Comparison of ENCODE assay signal across 8 mouse cellular contexts in the genomic region with DNA sequence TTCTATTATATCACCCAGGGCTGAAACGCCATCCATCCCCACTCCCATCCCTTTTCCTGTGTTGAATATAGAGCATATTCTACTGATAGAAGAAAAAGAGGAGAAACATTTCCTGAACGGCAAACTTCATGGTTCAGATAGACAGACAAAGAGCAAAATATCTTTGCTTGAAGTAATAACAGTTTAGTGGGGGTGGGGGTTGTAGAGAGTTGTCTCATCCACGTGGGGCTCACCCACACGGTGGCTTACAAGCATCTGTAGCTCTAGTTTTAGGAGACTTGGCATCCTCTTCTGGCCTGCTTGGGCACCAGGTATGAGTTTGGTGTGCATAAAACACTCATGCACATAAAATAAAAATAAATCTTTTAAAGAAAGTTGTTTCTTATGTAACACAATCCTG. TPM values are rescaled to one million over a fixed set of nuclear protein-coding genes. Genes with fewer than 3 reads are reported as not detected.
A peak's percentile ranks its signal among the peaks of the same experiment; 100 is the strongest.
DNase-seq lines count a peak whose midpoint lies in the region; ATAC-seq and TF ChIP-seq lines count a peak whose summit lies in the region.

No protein-coding gene starts in this region.

- no peak for TF ChIP-seq CTCF in kidney, postnatal 0 days (IDR thresholded peaks at IDR 0.05; ENCODE audit: low read depth)

- H3K9me3 ChIP-seq in kidney, postnatal 0 days (replicated peaks; ENCODE audit: low read length), result no peaks in the 10 kb centered on the region
- H3K9me3 ChIP-seq in embryonic facial prominence, embryonic 10.5 days, result no peaks in the 10 kb centered on the region
- no peaks in the 10 kb centered on the region for H3K9me3 ChIP-seq in hindbrain, embryonic 15.5 days
- no peaks in the 10 kb centered on the region for H3K9me3 ChIP-seq in midbrain, embryonic 16.5 days (replicated peaks; ENCODE audit: control insufficient read depth, low read length, poor library complexity, severe bottlenecking)

- 25% methylated on average over 4 of the region's 4 CpGs for WGBS in kidney, postnatal 0 days
- WGBS in embryonic facial prominence, embryonic 10.5 days, result 35% methylated on average over 4 of the region's 4 CpGs
- WGBS in hindbrain, embryonic 15.5 days, result 25% methylated on average over 4 of the region's 4 CpGs
- WGBS in midbrain, embryonic 16.5 days, result 18% methylated on average over 4 of the region's 4 CpGs

- H3K27me3 ChIP-seq in kidney, postnatal 0 days (ENCODE audit: insufficient read depth, low read length), result no peaks in the 10 kb centered on the region
- no peaks in the 10 kb centered on the region for H3K27me3 ChIP-seq in embryonic facial prominence, embryonic 10.5 days (replicated peaks; ENCODE audit: low read depth, poor library complexity, severe bottlenecking)
- no peaks in the 10 kb centered on the region for H3K27me3 ChIP-seq in hindbrain, embryonic 15.5 days
- H3K27me3 ChIP-seq in midbrain, embryonic 16.5 days (ENCODE audit: control insufficient read depth, insufficient read depth, low read depth, low read length), result no peaks in the 10 kb centered on the region

- ATAC-seq in kidney, postnatal 0 days (replicated peaks; ENCODE audit: low FRiP score, low read depth), result no peak
- no peak for ATAC-seq in hindbrain, embryonic 15.5 days (ENCODE audit: low FRiP score, low read depth)
- ATAC-seq in midbrain, embryonic 16.5 days, result 0 out of 2 replicates have a peak, but pooled peaks have one; percentile 4

- no peaks in the 10 kb centered on the region for H3K36me3 ChIP-seq in kidney, postnatal 0 days (ENCODE audit: insufficient read depth, low read length)
- no peaks in the 10 kb centered on the region for H3K36me3 ChIP-seq in embryonic facial prominence, embryonic 10.5 days (replicated peaks)
- H3K36me3 ChIP-seq in hindbrain, embryonic 15.5 days, result no peaks in the 10 kb centered on the region
- H3K36me3 ChIP-seq in midbrain, embryonic 16.5 days (ENCODE audit: control insufficient read depth, insufficient read depth, low read length), result no peaks in the 10 kb centered on the region

- peak overlapping the region; percentile 84; the same call in 1 of the 2 replicates for H3K4me3 ChIP-seq in kidney, postnatal 0 days (replicated peaks; ENCODE audit: low read depth, low read length)
- H3K4me3 ChIP-seq in embryonic facial prominence, embryonic 10.5 days, result peak overlapping the region; percentile 94
- peak overlapping the region; percentile 95 for H3K4me3 ChIP-seq in hindbrain, embryonic 15.5 days
- H3K4me3 ChIP-seq in midbrain, embryonic 16.5 days (ENCODE audit: low read depth, low read length), result peak overlapping the region; percentile 90

- DNase-seq in kidney, postnatal 0 days (ENCODE audit: low spot score), result no peak
- DNase-seq in kidney, postnatal 4 days, result no peak
- DNase-seq in embryonic facial prominence, embryonic 10.5 days (ENCODE audit: low spot score), result no peak
- no peak for DNase-seq in ovary, postnatal 36 days (ENCODE audit: low spot score)
- no peak for DNase-seq in gastrocnemius, adult 8-10 months (ENCODE audit: low spot score in 2 of 2)
- DNase-seq in lung, postnatal 4 days, result no peak

- peak overlapping the region; percentile 85 for H3K4me2 ChIP-seq in kidney, postnatal 0 days (ENCODE audit: low read length)
- H3K4me2 ChIP-seq in hindbrain, embryonic 15.5 days, result peak overlapping the region; percentile 69
- H3K4me2 ChIP-seq in midbrain, embryonic 16.5 days (ENCODE audit: low read length), result peak overlapping the region; percentile 90

- 0 out of 2 replicates have a peak, but pooled peaks cover 8% of the 10 kb centered on the region for H3K4me1 ChIP-seq in kidney, postnatal 0 days (replicated peaks; ENCODE audit: insufficient read depth, low read length)
- H3K4me1 ChIP-seq in embryonic facial prominence, embryonic 10.5 days, result peaks cover 48% of the 10 kb centered on the region
- peaks cover 26% of the 10 kb centered on the region for H3K4me1 ChIP-seq in hindbrain, embryonic 15.5 days (replicated peaks)
- peaks cover 23% of the 10 kb centered on the region for H3K4me1 ChIP-seq in midbrain, embryonic 16.5 days (ENCODE audit: control insufficient read depth, insufficient read depth, low read length)

- H3K27ac ChIP-seq in kidney, postnatal 0 days, result no peak overlapping the region
- peak overlapping the region; percentile 99 for H3K27ac ChIP-seq in embryonic facial prominence, embryonic 10.5 days (replicated peaks)
- peak overlapping the region; percentile 99 for H3K27ac ChIP-seq in hindbrain, embryonic 15.5 days (replicated peaks)
- H3K27ac ChIP-seq in midbrain, embryonic 16.5 days (ENCODE audit: low read length), result peak overlapping the region; percentile 99

- peak overlapping the region; percentile 82; the same call in 1 of the 2 replicates for H3K9ac ChIP-seq in kidney, postnatal 0 days (ENCODE audit: low read depth, low read length)
- peak overlapping the region; percentile 100 for H3K9ac ChIP-seq in hindbrain, embryonic 15.5 days
- H3K9ac ChIP-seq in midbrain, embryonic 16.5 days (ENCODE audit: low read depth, low read length), result peak overlapping the region; percentile 100

RNA-seq across cellular contexts. Expression of gene Tmsb10, which starts 0.6 kb away (rescaled TPM):
- 2,182 and 2,224 TPM in 2 replicates for polyA plus RNA-seq in kidney, postnatal 0 days (2015; fragmentation: Nextera tagmentation; extraction: Ambion mirVana)
- 3,167 and 3,450 TPM in 2 replicates for polyA plus RNA-seq in embryonic facial prominence, embryonic 10.5 days (2016; fragmentation: Nextera tagmentation; extraction: Ambion mirVana)
- polyA plus RNA-seq in hindbrain, embryonic 15.5 days (2015; fragmentation: Nextera tagmentation; extraction: Ambion mirVana), result 4,825 and 4,870 TPM in 2 replicates
- polyA plus RNA-seq in midbrain, embryonic 16.5 days (2015; fragmentation: Nextera tagmentation; extraction: Ambion mirVana), result 5,026 and 5,182 TPM in 2 replicates
- total RNA-seq in gastrocnemius, adult 8-10 months (2022), result 10 to 100 TPM; 16.2 to 39.9 (median 26.6) TPM

RNA-seq across cellular contexts. Expression of gene Kcmf1, which starts 59.4 kb away (rescaled TPM):
- 53.6 and 57.7 TPM in 2 replicates for polyA plus RNA-seq in kidney, postnatal 0 days (2015; fragmentation: Nextera tagmentation; extraction: Ambion mirVana)
- polyA plus RNA-seq in embryonic facial prominence, embryonic 10.5 days (2016; fragmentation: Nextera tagmentation; extraction: Ambion mirVana), result 32.3 and 37.5 TPM in 2 replicates
- polyA plus RNA-seq in hindbrain, embryonic 15.5 days (2015; fragmentation: Nextera tagmentation; extraction: Ambion mirVana), result 38.8 and 46.2 TPM in 2 replicates
- 29.7 and 32.4 TPM in 2 replicates for polyA plus RNA-seq in midbrain, embryonic 16.5 days (2015; fragmentation: Nextera tagmentation; extraction: Ambion mirVana)
- total RNA-seq in gastrocnemius, adult 8-10 months (2022), result 100 to 1,000 TPM; 181 to 260 (median 210) TPM
